Mouse (Mus musculus): ENCODE results near the gene Mdn1.

Mdn1 gene

GRCm38 (mm10) chr4:32656918-32657662 lies at the start of gene Mdn1:
Gene Mdn1 (plus strand): TSS chr4:32657119.
- DNase-seq (ENCODE audit: low spot score): peak; percentile 94

- DNase-seq (ENCODE audit: low spot score): peak; percentile 99
These were observed 41.7 kb upstream of the Mdn1 start, which contains the start of gene Casp8ap2 for GRCm38 (mm10) chr4:32615034-32615881. Gene Casp8ap2 (plus strand): TSS chr4:32615451.

DNA sequence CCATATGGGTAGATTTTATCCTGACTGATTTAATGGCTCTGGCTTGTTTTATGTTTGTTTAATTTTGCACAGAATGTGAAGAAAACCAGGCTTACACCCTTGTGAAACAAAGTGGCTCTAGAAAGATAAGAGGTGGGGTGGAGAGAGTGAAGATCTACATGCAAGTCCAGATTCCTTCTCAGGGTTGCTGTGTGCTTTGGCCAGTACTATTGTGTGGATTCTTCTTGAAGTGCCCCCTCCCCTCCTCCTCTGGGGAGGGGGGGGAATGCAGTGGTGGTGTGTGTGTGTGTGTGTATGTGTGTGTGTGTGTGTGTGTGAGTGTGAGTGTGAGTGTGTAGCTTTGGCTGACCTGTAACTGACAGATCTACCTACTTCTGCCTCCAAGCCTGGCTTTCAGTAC lies 35.3 kb upstream of the Mdn1 start:
- DNase-seq (ENCODE audit: low spot score): no peak

DNA sequence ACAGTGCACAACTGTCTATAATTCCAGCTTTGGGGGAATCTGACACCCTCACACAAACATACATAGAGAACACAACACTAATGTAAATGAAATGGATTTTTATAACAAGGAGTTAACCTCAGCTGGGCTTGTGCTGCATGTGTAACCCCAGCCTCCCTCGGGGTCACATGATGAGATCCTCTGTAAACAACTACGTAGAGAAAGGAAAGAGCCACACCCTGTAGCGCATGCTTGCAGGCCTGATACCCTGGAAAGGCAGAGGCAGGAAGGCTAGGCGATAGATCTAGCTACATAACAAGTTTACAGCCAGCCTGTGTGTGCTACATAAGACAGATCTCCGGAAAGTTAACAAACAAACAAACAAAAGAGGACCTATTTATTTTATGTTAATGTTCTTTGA lies 5.2 kb upstream of the Mdn1 start:
- no peak for DNase-seq (ENCODE audit: low spot score)

GRCm38 (mm10) chr4:32656146-32656904 lies 594 bp upstream of the Mdn1 start:
- no peak for DNase-seq (ENCODE audit: low spot score)

DNA sequence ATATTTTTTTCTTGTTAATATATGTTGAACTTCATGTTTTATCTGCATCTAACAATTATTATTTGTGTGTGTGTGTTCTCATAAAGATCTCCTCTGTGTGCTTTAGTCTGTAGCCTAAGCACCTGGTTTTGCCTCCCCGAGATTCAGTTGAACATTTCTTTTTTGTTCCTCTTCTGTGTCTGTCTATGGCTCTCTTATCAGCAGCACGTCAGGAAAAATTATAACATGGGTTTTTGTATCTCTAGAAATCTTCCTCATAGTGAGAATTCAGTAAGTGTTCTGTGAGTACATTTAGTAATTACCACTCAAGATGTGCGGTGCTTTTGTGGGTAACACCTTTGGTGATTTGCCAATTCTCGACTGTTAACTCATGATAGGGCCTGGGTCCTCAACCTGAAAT lies 8.9 kb downstream of the Mdn1 start:
- no peak for DNase-seq (ENCODE audit: low spot score)

DNA sequence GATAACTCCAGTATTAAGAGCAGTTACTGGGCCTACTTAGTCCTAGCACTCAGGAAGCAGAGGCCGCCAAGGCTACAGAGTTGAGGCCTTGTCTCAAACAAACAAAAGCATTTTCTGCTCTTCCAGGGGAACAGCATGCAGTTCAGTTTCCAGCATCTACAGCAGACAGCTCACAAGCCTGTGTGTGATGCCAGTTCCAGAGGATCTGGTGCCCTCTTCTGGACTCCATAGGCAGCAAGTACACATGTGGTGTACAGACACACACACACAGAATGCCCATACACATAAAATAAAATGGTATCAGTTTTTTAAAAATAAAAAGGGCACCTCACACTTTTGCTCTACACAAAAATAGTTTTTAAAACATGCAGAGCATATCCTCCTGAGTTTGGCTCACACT lies 11.4 kb downstream of the Mdn1 start:
- no peak for DNase-seq (ENCODE audit: low spot score)

GRCm38 (mm10) chr4:32669825-32670224 lies 12.9 kb downstream of the Mdn1 start:
- no peak for DNase-seq (ENCODE audit: low spot score)

GRCm38 (mm10) chr4:32674025-32674424 lies 17.1 kb downstream of the Mdn1 start:
- DNase-seq (ENCODE audit: low spot score): no peak

- no peak for DNase-seq (ENCODE audit: low spot score)
These were observed 20.6 kb downstream of the Mdn1 start for GRCm38 (mm10) chr4:32677471-32677870.

DNA sequence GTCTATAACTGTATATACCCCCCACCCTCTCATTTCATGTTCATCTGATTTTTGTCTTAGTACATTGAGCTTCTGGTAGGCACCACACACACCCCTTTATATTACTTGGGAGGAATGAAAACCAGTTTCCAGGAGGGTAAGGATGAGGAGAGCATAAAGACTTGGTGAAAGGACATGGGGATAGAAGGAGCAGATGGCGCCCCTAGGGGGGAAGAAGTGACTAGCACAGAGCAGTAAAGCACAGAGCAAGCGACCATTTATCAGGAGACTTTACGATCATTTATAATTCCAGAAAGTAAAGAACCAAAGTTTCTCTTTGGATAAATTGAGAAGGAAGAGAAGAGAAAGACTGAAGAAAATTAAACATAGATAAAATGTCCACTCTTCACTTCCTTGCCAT lies 23.9 kb downstream of the Mdn1 start:
- DNase-seq (ENCODE audit: low spot score): no peak

DNA sequence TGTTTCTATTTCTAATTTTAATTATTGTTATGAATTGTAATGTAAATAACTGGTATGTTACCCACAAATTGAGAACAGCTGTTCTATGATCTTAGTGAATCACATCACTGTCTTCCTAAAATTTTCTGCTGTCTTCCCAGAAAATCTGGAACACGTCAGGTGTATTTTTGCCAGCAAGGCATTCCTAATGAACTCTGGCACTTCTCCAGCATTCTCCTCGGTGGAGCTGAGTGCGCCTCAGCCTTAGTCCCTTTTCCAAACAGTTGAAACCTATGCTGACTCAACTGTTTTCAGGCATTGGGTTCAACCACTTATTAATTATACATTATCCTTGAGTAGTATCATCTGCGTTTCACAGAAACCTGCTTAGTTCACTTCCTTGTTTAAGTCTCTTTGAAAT lies 25.6 kb downstream of the Mdn1 start:
- DNase-seq (ENCODE audit: low spot score): no peak

DNA sequence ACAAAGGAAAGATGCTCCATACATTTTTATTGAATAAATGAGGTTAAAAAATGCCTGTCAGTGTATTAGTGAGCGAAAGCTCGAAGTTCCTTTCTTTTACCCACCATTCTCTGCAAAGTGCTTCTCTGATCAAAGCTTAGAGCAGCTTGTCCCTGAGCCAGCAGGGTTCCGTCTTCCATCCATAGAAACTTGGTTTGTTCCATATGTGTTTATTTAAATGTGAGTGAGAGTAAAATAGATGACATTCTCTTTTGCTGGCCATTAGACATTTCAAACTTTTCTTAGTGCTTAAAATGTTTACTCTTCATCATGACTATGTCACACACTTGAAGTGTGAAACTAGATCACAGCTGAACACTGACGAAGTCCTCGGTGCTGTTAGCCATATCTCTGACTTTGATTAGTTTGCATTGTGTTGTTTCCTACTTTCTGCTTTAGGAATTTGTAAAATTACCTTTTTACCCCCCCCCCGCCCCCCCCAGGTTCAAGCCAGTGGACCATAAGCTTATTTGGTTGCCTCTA lies 26.2 kb downstream of the Mdn1 start:
- DNase-seq (ENCODE audit: low spot score): no peak

- no peak for DNase-seq (ENCODE audit: low spot score)
These were observed 60.8 kb downstream of the Mdn1 start for GRCm38 (mm10) chr4:32717733-32718132.

GRCm38 (mm10) chr4:32745394-32745793 lies 88.5 kb downstream of the Mdn1 start:
- no peak for DNase-seq (ENCODE audit: low spot score)

DNA sequence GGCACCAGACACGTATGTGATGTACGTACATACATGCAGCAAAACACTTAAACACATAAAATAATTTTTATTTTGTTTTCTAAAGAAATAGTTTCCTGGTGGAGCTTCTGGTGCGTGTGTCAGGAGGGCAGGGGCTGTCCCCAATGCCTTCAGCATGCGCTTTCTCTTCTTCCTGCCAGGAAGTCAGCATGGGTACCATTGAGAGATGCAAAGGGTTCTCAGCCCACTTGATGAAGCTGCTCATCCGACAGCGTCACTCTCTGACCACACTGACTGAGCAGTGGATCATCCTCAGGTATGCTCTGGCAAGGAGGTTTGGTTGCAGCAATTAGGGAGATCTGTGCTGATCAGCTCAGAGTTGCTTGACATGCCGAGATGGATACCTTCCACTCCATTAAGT lies 91.5 kb downstream of the Mdn1 start:
- no peak for DNase-seq (ENCODE audit: low spot score)

DNA sequence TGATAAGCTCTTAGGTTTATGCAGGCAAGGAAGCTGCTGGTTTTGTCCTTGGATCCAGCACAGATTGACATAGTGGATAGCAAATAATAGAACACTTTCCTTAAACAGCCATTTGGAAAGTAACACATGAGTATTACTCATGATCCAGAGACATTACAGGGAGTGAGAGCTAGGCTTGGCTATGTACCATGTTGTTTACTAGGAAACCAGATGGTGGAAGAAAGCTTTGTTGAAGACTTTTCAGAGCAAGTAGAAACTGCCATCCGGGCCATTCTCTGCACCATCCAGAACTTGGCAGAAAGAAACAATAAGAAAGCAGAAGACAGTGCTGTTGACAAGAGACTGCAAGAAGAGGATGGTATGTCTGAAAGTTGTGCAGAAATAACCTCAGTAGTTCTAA lies 93.8 kb downstream of the Mdn1 start:
- DNase-seq (ENCODE audit: low spot score): no peak

DNA sequence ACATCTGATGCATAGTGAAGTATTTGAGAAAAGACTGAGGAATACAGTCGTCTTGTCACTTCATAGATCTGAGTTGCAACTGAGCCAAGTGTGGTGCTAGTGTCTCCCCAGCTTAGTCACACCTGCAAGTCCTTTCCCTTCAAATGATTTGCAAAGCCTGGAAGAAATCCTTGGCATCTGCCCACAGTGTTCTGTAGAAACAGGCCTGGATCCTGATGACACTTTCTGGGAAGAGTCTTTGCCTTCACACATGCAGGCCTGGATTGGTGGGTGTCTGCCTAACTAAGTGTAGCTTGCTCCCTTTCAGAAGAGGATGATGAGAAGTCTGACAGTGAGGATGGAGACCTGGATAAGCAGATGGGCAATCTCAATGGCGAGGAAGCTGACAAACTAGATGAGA lies 100.5 kb downstream of the Mdn1 start:
- no peak for DNase-seq (ENCODE audit: low spot score)

- no peak for DNase-seq (ENCODE audit: low spot score)
These were observed 110.6 kb downstream of the Mdn1 start for GRCm38 (mm10) chr4:32767471-32767870.

DNA sequence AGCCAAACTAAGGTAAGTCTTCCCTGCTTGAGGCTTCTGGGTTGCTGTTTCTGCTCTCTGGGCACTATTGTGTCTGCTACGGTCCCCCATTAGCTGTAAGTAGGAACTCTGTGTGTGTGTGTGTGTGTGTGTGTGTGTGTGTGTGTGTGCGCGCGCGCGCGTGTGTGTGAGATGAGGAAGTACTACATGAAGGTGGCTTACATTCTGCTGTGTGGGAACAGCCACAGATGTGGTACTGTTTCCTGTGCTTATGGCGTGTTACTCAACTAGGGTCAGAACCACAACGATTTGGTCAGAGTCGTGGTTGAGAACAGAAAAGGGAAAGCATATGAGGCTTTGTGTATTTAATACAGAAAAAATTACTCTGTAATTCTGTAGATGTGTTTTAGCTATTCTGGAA lies 111.1 kb downstream of the Mdn1 start:
- DNase-seq (ENCODE audit: low spot score): no peak

DNA sequence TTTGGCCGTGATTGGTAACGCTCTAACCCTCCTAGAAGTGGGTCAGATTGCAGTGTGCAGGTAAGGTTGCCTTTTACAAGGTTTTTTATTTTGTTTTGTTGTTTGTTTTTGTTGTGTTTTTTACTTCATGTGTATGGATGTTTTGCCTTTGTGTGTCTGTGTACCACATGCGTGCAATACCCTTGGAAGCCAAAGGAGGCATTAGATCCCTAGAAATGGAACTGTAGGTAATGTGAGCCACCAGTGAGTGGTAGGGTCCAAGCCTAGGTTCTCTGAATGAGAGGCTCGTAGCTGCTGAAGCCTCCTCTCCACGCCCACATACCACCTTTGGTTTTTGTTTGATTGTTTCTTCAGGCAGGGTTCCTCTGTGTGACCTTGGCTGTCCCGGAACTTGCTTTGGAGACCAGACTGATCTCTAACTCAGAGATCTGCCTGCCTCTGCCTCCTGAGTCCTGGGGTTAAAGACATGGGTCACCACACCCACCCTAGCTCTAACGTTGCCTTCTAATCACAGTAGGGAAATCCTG lies 113.4 kb downstream of the Mdn1 start:
- DNase-seq (ENCODE audit: low spot score): no peak

DNA sequence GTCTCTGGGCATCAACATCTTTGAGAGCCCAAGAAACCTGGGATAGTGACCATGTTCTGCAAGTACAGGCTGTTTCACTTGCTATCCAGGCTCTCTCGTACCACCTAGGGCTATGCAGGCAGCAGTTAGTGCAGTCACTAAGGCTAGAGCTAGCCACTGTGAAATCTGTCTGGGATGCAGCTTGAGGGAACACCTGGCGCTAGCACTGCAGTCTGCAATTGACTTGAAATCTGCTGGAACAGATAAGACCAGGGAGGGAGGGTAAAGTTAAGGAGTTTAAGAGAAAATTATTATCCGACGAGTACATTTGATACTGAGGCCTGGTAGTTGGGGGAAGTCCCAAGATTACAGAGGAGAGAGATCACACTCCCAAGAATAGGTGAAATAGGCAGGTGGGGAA lies 123.1 kb downstream of the Mdn1 start:
- no peak for DNase-seq (ENCODE audit: low spot score)
